In genomic region chr2:180786732-180787131, GRCm38 (mm10) we compare ENCODE assay signal across 10 mouse cellular contexts. TPM values are rescaled to one million over a fixed set of nuclear protein-coding genes. Genes with fewer than 3 reads are reported as not detected.
DNase-seq lines count a peak whose midpoint lies in the region; ATAC-seq and TF ChIP-seq lines count a peak whose summit lies in the region.
"Had no signal": no experiment of that assay in that cellular context is flagged by ENCODE, and none has a peak within 500 bp of the region (broad histone marks: within the 10 kb centered on the region; RNA-seq: fewer than 3 reads in every experiment).

No protein-coding gene starts in this region.

- intact Hi-C loops in heart, postnatal 10 days (cut with DNase I): loop anchor here (2.0 kb wide), 1 partner anchor 276 kb away; no protein-coding TSS in a partner anchor

- DNase-seq in heart, postnatal 10 days: peak; percentile 15 to 49
- no peak for DNase-seq in heart, adult 9 months (ENCODE audit: low spot score in 2 of 2)
- DNase-seq in spleen, adult 12 weeks (ENCODE audit: low spot score): peak; percentile 26
- DNase-seq in spleen, postnatal 4 days (ENCODE audit: low spot score in 2 of 2): no peak
- DNase-seq in ZHBTc4 (ENCODE audit: low read depth, low spot score): peak; percentile 74
- DNase-seq in midbrain, postnatal 0 days (ENCODE audit: low spot score): peak; percentile 45

- peak; percentile 69 for ATAC-seq in granulocyte monocyte progenitor cell, adult 5-6 weeks (replicated peaks; ENCODE audit: poor library complexity, severe bottlenecking)
- no peak for ATAC-seq in midbrain, postnatal 0 days (ENCODE audit: low FRiP score)
- ATAC-seq in erythroid progenitor cell, adult 5-6 weeks (replicated peaks; ENCODE audit: low FRiP score, poor library complexity, severe bottlenecking): no peak

- H3K27ac ChIP-seq in midbrain, postnatal 0 days (ENCODE audit: low read depth, low read length): no peak overlapping the region

- TF ChIP-seq CTCF in midbrain, postnatal 0 days (IDR thresholded peaks at IDR 0.05): peak; percentile 77

- H3K27me3 ChIP-seq in midbrain, postnatal 0 days (ENCODE audit: insufficient read depth, low read length): no peaks in the 10 kb centered on the region

- H3K4me2 ChIP-seq in midbrain, postnatal 0 days (ENCODE audit: low read depth, low read length, poor library complexity, severe bottlenecking): no peak overlapping the region

- H3K4me3 ChIP-seq in midbrain, postnatal 0 days (ENCODE audit: low read depth, low read length): no peak overlapping the region

- H3K4me1 ChIP-seq in midbrain, postnatal 0 days (ENCODE audit: insufficient read depth, low read length): peaks cover 4% of the 10 kb centered on the region

- H3K36me3 ChIP-seq in midbrain, postnatal 0 days (ENCODE audit: insufficient read depth, low read length): no peaks in the 10 kb centered on the region

- H3K9ac ChIP-seq in midbrain, postnatal 0 days (replicated peaks; ENCODE audit: low read length, poor library complexity, severe bottlenecking): no peak overlapping the region

- H3K9me3 ChIP-seq in midbrain, postnatal 0 days (ENCODE audit: low read length): no peaks in the 10 kb centered on the region

RNA-seq across cellular contexts. Expression of gene Bhlhe23, which starts 10.0 kb away (rescaled TPM):
- total RNA-seq in heart, postnatal 10 days (2021): not detected
- not detected in 2 replicates for total RNA-seq in granulocyte monocyte progenitor cell, adult 5-6 weeks (2014; fragmentation: Nextera tagmentation)
- not detected in 2 replicates for total RNA-seq in granulocyte monocyte progenitor cell, adult 5-6 weeks (2017)
- 7.6 and 7.9 TPM in 2 replicates for total RNA-seq in midbrain, postnatal 0 days (2014; rRNA removed)
- polyA plus RNA-seq in midbrain, postnatal 0 days (2015; fragmentation: Nextera tagmentation; extraction: Ambion mirVana): 5.9 and 6.0 TPM in 2 replicates
- total RNA-seq in erythroid progenitor cell, adult 5-6 weeks (2015; ENCODE audit: low replicate concordance): not detected in 2 replicates
- not detected in 2 replicates for total RNA-seq in erythroid progenitor cell, adult 5-6 weeks (2017; ENCODE audit: low replicate concordance)
- total RNA-seq: left cerebral cortex, postnatal 14 days had no signal
- polyA plus RNA-seq: embryonic facial prominence, embryonic 14.5 days had no signal

Comparison
In these comparisons a context has a peak if more than half of its experiments do, and no peak if none do; other contexts are left out.
1. DNase-seq: peak in heart, postnatal 10 days (2 of 2), spleen, adult 12 weeks (single experiment), ZHBTc4 (single experiment) and midbrain, postnatal 0 days (single experiment); none in heart, adult 9 months (0 of 2) and spleen, postnatal 4 days (0 of 2).